Comparison of ENCODE assay signal across 21 mouse cellular contexts in genomic region chr10:55782674-55783469, GRCm38 (mm10).
"Had no signal": no experiment of that assay in that cellular context is flagged by ENCODE, and none has a peak within 500 bp of the region (broad histone marks: within the 10 kb centered on the region; RNA-seq: fewer than 3 reads in every experiment).

No protein-coding gene starts in this region.

- H3K27ac ChIP-seq: limb, embryonic 12.5 days; limb, embryonic 15.5 days; liver, embryonic 14.5 days; macrophage; midbrain, embryonic 12.5 days; midbrain, embryonic 15.5 days; neural tube, embryonic 12.5 days; neural tube, embryonic 15.5 days; stomach, embryonic 15.5 days had no signal

- H3K27me3 ChIP-seq: limb, embryonic 12.5 days; limb, embryonic 15.5 days; midbrain, embryonic 12.5 days; midbrain, embryonic 15.5 days; neural tube, embryonic 12.5 days; neural tube, embryonic 15.5 days; stomach, embryonic 15.5 days had no signal

- H3K4me2 ChIP-seq: limb, embryonic 12.5 days; limb, embryonic 15.5 days; liver, embryonic 11.5 days; midbrain, embryonic 12.5 days; midbrain, embryonic 15.5 days; neural tube, embryonic 12.5 days; neural tube, embryonic 15.5 days; stomach, embryonic 15.5 days had no signal

- H3K4me1 ChIP-seq: limb, embryonic 12.5 days; limb, embryonic 15.5 days; midbrain, embryonic 12.5 days; midbrain, embryonic 15.5 days; neural tube, embryonic 12.5 days; neural tube, embryonic 15.5 days; stomach, embryonic 15.5 days had no signal

- DNase-seq: kidney, adult 8-10 months; kidney, postnatal 4 days; left cerebral cortex, postnatal 4 days; liver, postnatal 0 days; right cerebral cortex, adult 18-20 months; right cerebral cortex, postnatal 14 days; right cerebral cortex, postnatal 4 days; thymus, adult 18-20 months; thymus, postnatal 36 days had no signal

- ATAC-seq: intestine, postnatal 0 days; liver, postnatal 0 days; lung, postnatal 0 days; midbrain, embryonic 15.5 days had no signal

- H3K4me3 ChIP-seq: limb, embryonic 12.5 days; limb, embryonic 15.5 days; midbrain, embryonic 12.5 days; midbrain, embryonic 15.5 days; neural tube, embryonic 12.5 days; neural tube, embryonic 15.5 days; stomach, embryonic 15.5 days had no signal

- H3K9me3 ChIP-seq: limb, embryonic 12.5 days; limb, embryonic 15.5 days; midbrain, embryonic 12.5 days; midbrain, embryonic 15.5 days; neural tube, embryonic 12.5 days; neural tube, embryonic 15.5 days; stomach, embryonic 15.5 days had no signal

- H3K36me3 ChIP-seq: limb, embryonic 12.5 days; limb, embryonic 15.5 days; midbrain, embryonic 12.5 days; midbrain, embryonic 15.5 days; neural tube, embryonic 12.5 days; neural tube, embryonic 15.5 days; stomach, embryonic 15.5 days had no signal

- H3K9ac ChIP-seq: limb, embryonic 12.5 days; limb, embryonic 15.5 days; liver, embryonic 14.5 days; liver, postnatal 0 days; midbrain, embryonic 12.5 days; midbrain, embryonic 15.5 days; neural tube, embryonic 12.5 days; neural tube, embryonic 15.5 days; stomach, embryonic 15.5 days had no signal
